Mouse (Mus musculus) testis, adult 2 months (tissue): Measurements from ENCODE around the gene Dcps. TPM values are rescaled to one million over a fixed set of nuclear protein-coding genes. Genes with fewer than 3 reads are reported as not detected.

Experiments used
- H3K27ac ChIP-seq: fragments of 200-500 bp; 2 replicates; pipeline ENCODE4 v1.5.1; 2012; ENCODE audit warnings: low read depth, low read length; ENCODE audit not compliant: control insufficient read depth, insufficient read depth
- H3K27me3 ChIP-seq: fragments of 200-500 bp; 2 replicates; pipeline ENCODE4 v1.6.1; 2012; ENCODE audit warnings: mild to moderate bottlenecking, low read length, moderate library complexity; ENCODE audit not compliant: control insufficient read depth, insufficient read depth
- H3K36me3 ChIP-seq: fragments of 200-500 bp; 2 replicates; pipeline ENCODE4 v1.6.1; 2012; ENCODE audit warnings: mild to moderate bottlenecking, low read length; ENCODE audit not compliant: control insufficient read depth, insufficient read depth
- H3K4me1 ChIP-seq: fragments of 200-500 bp; 2 replicates; pipeline ENCODE4 v1.6.1; 2012; ENCODE audit warnings: low read length; ENCODE audit not compliant: control insufficient read depth, insufficient read depth
- H3K4me3 ChIP-seq: fragments of 200-500 bp; 2 replicates; pipeline ENCODE4 v1.5.1; 2012; ENCODE audit warnings: low read depth, mild to moderate bottlenecking, low read length, moderate library complexity, mixed read lengths; ENCODE audit not compliant: control insufficient read depth
- CTCF ChIP-seq: fragments of 200-500 bp; IDR thresholded peaks from 2 replicates; pipeline ENCODE4 v1.5.1; 2012; ENCODE audit warnings: low read depth, mild to moderate bottlenecking, inconsistent platforms, low read length, moderate library complexity; ENCODE audit not compliant: control insufficient read depth, insufficient read depth, insufficient replicate concordance
- POLR2A ChIP-seq: fragments of 200-500 bp; IDR thresholded peaks from 2 replicates; pipeline ENCODE4 v1.6.1; 2012; ENCODE audit warnings: low read depth, mild to moderate bottlenecking, inconsistent platforms, low read length, moderate library complexity; ENCODE audit not compliant: control insufficient read depth
- polyA plus RNA-seq: library from polyadenylated mRNA; depleted of rRNA; stranded (reverse); fragments of >200 nt; gene quantifications from 2 replicates; pipeline ENCODE4 v1.2.3, GENCODE M21; 2012

The Dcps gene
- polyA plus RNA-seq, 1 experiment = 16.7 TPM

GRCm38 (mm10) chr9:35192983-35193542 is 17.2 kb upstream of the Dcps start:
- no peaks in the 10 kb centered on the region for H3K36me3 ChIP-seq
- H3K27ac ChIP-seq = no peak overlapping the region
- H3K4me3 ChIP-seq = no peak overlapping the region
- no peaks in the 10 kb centered on the region for H3K27me3 ChIP-seq
- H3K4me1 ChIP-seq = no peaks in the 10 kb centered on the region
- TF ChIP-seq CTCF (no peak), POLR2A (no peak)

GRCm38 (mm10) chr9:35188700-35189099 is 12.8 kb upstream of the Dcps start:
- Histone ChIP-seq H3K27ac (no peak overlapping the region), H3K27me3 (no peaks in the 10 kb centered on the region), H3K4me1 (no peaks in the 10 kb centered on the region), H3K36me3 (no peaks in the 10 kb centered on the region), H3K4me3 (no peak overlapping the region)
- no peak for TF ChIP-seq POLR2A

- no peaks in the 10 kb centered on the region for H3K4me1 ChIP-seq
- H3K27me3 ChIP-seq = no peaks in the 10 kb centered on the region
- no peak overlapping the region for H3K27ac ChIP-seq
- TF ChIP-seq CTCF (no peak), POLR2A (no peak)
- H3K4me3 ChIP-seq = no peak overlapping the region
- no peaks in the 10 kb centered on the region for H3K36me3 ChIP-seq
Observed at GRCm38 (mm10) chr9:35187351-35187903, 11.6 kb upstream of the Dcps start.

- H3K36me3 ChIP-seq = no peaks in the 10 kb centered on the region
Observed at GRCm38 (mm10) chr9:35186430-35186829, 10.6 kb upstream of the Dcps start.

GRCm38 (mm10) chr9:35183359-35183758 is 7.5 kb upstream of the Dcps start:
- TF ChIP-seq POLR2A = no peak
- TF ChIP-seq CTCF = no peak
- Histone ChIP-seq H3K27me3 (no peaks in the 10 kb centered on the region), H3K27ac (no peak overlapping the region), H3K4me1 (no peaks in the 10 kb centered on the region), H3K36me3 (no peaks in the 10 kb centered on the region), H3K4me3 (no peak overlapping the region)

More at GRCm38 (mm10) chr9:35186430-35186829, 10.6 kb upstream of the Dcps start:
- Histone ChIP-seq H3K27me3 (no peaks in the 10 kb centered on the region), H3K4me1 (no peaks in the 10 kb centered on the region), H3K27ac (no peak overlapping the region), H3K4me3 (no peak overlapping the region)
- TF ChIP-seq POLR2A (no peak), CTCF (no peak)

GRCm38 (mm10) chr9:35182832-35183231 is 7.0 kb upstream of the Dcps start:
- H3K36me3 ChIP-seq = no peaks in the 10 kb centered on the region
- no peaks in the 10 kb centered on the region for H3K4me1 ChIP-seq
- no peaks in the 10 kb centered on the region for H3K27me3 ChIP-seq
- H3K4me3 ChIP-seq = no peak overlapping the region
- TF ChIP-seq CTCF = no peak
- no peak for TF ChIP-seq POLR2A
- H3K27ac ChIP-seq = no peak overlapping the region

GRCm38 (mm10) chr9:35176124-35176659 is 331 bp upstream of the Dcps start:
- no peaks in the 10 kb centered on the region for H3K27me3 ChIP-seq
- H3K27ac ChIP-seq = peak overlapping the region; percentile 90
- H3K4me3 ChIP-seq = peak overlapping the region; percentile 94
- H3K36me3 ChIP-seq = no peaks in the 10 kb centered on the region
- H3K4me1 ChIP-seq = no peaks in the 10 kb centered on the region; the same call in 1 of the 2 replicates
- TF ChIP-seq CTCF = no peak
- TF ChIP-seq POLR2A = no peak

GRCm38 (mm10) chr9:35173331-35173730 is 2.5 kb downstream of the Dcps start:
- Histone ChIP-seq H3K4me1 (no peaks in the 10 kb centered on the region; the same call in 1 of the 2 replicates), H3K4me3 (no peak overlapping the region), H3K36me3 (no peaks in the 10 kb centered on the region), H3K27ac (no peak overlapping the region), H3K27me3 (no peaks in the 10 kb centered on the region)
- TF ChIP-seq POLR2A (no peak), CTCF (no peak)
